Mouse (Mus musculus) kidney, postnatal 0 days (tissue): ENCODE measurements at regions not wholly inside any gene's neighbourhood (a gene's known extent, or its start where the extent isn't known, plus 50 kb on each side); places are given as distances from the start of the nearest gene placed in this dataset.
A peak's percentile ranks its signal among the peaks of the same experiment; 100 is the strongest.

Source experiments
- ATAC-seq: fragments of 200-750 bp; cut with Nextera tagmentation; replicated peaks from 2 replicates; pipeline ENCODE4 v1.8.0; 2017; ENCODE audit warnings: low read depth, moderate number of reproducible peaks, moderate TSS enrichment, moderate library complexity; ENCODE audit not compliant: low FRiP score
- DNase-seq: peaks from one replicate; pipeline ENCODE4 v3.0.0-alpha.2; 2016; ENCODE audit warnings: low spot score
- H3K27ac ChIP-seq: fragments of 300-500 bp; sonication (generic); 2 replicates; pipeline ENCODE4 v1.5.1; 2014; ENCODE audit warnings: mild to moderate bottlenecking
- H3K27me3 ChIP-seq: fragments of 300-500 bp; sonication (generic); 2 replicates; pipeline ENCODE4 v1.6.1; 2014; ENCODE audit warnings: low read length, mixed read lengths; ENCODE audit not compliant: insufficient read depth
- H3K36me3 ChIP-seq: fragments of 300-500 bp; sonication (generic); 2 replicates; pipeline ENCODE4 v1.6.1; 2014; ENCODE audit warnings: low read length, mixed read lengths; ENCODE audit not compliant: insufficient read depth
- H3K4me1 ChIP-seq: fragments of 300-500 bp; sonication (generic); replicated peaks from 2 replicates; pipeline ENCODE4 v1.6.1; 2014; ENCODE audit warnings: antibody characterized with exemption, low read length, mixed read lengths; ENCODE audit not compliant: insufficient read depth
- H3K4me2 ChIP-seq: fragments of 300-500 bp; sonication (generic); 2 replicates; pipeline ENCODE4 v1.6.1; 2014; ENCODE audit warnings: mild to moderate bottlenecking, low read length, moderate library complexity, mixed read lengths
- H3K4me3 ChIP-seq: fragments of 300-500 bp; sonication (generic); replicated peaks from 2 replicates; pipeline ENCODE4 v1.5.1; 2014; ENCODE audit warnings: low read depth, low read length
- H3K9ac ChIP-seq: fragments of 300-500 bp; sonication (generic); 2 replicates; pipeline ENCODE4 v1.6.1; 2014; ENCODE audit warnings: low read depth, low read length
- H3K9me3 ChIP-seq: fragments of 300-500 bp; sonication (generic); replicated peaks from 2 replicates; pipeline ENCODE4 v1.6.1; 2016; ENCODE audit warnings: low read length, inconsistent platforms, mixed read lengths
- CTCF ChIP-seq: IDR thresholded peaks from 2 replicates; pipeline ENCODE4 v1.5.1; 2016; ENCODE audit warnings: antibody characterized with exemption, low read depth, mild to moderate bottlenecking, moderate library complexity
- WGBS: fragments of 180-500 bp; shearing (Covaris S2); extraction: QIAGEN DNeasy Blood & Tissue Kit; methylation state at CpG from one replicate; pipeline ENCODE4 v1.1.7; 2014; 5-methylcytosine and 5-hydroxymethylcytosine counted together

GRCm38 (mm10) chr5:64500413-64500812 is 302.8 kb upstream of the Klf3 start:
- no peaks in the 10 kb centered on the region for H3K9me3 ChIP-seq
- peaks cover 10% of the 10 kb centered on the region; the same call in 1 of the 2 replicates for H3K4me1 ChIP-seq
- no peaks in the 10 kb centered on the region for H3K36me3 ChIP-seq
- no peak for TF ChIP-seq CTCF
- H3K27me3 ChIP-seq = no peaks in the 10 kb centered on the region
- no peak overlapping the region for H3K4me3 ChIP-seq
- ATAC-seq = no peak
- no peak overlapping the region for H3K9ac ChIP-seq
- H3K27ac ChIP-seq = no peak overlapping the region
- H3K4me2 ChIP-seq = no peak overlapping the region
- 52% methylated on average over 8 of the region's 8 CpGs for WGBS
- DNase-seq = no peak

- ATAC-seq = no peak
Measured at GRCm38 (mm10) chr5:64500866-64501265, 302.3 kb upstream of the Klf3 start.

GRCm38 (mm10) chr5:64501746-64502145 is 301.4 kb upstream of the Klf3 start:
- Histone ChIP-seq H3K4me1 (peaks cover 13% of the 10 kb centered on the region; the same call in 1 of the 2 replicates), H3K4me3 (no peak overlapping the region), H3K27me3 (no peaks in the 10 kb centered on the region), H3K9ac (no peak overlapping the region), H3K9me3 (no peaks in the 10 kb centered on the region), H3K4me2 (no peak overlapping the region), H3K36me3 (no peaks in the 10 kb centered on the region), H3K27ac (no peak overlapping the region)
- 76% methylated on average over 5 of the region's 5 CpGs for WGBS
- TF ChIP-seq CTCF = no peak
- DNase-seq (no peak), ATAC-seq (no peak)

More at GRCm38 (mm10) chr5:64500866-64501265, 302.3 kb upstream of the Klf3 start:
- Histone ChIP-seq H3K4me1 (peaks cover 13% of the 10 kb centered on the region; the same call in 1 of the 2 replicates), H3K27ac (no peak overlapping the region), H3K27me3 (no peaks in the 10 kb centered on the region), H3K9ac (no peak overlapping the region), H3K4me3 (no peak overlapping the region), H3K9me3 (no peaks in the 10 kb centered on the region), H3K36me3 (no peaks in the 10 kb centered on the region), H3K4me2 (no peak overlapping the region)
- no peak for TF ChIP-seq CTCF
- no peak for DNase-seq
- 71% methylated on average over 4 of the region's 4 CpGs for WGBS

GRCm38 (mm10) chr5:64503514-64503913 is 299.7 kb upstream of the Klf3 start:
- no peak overlapping the region for H3K4me3 ChIP-seq
- 25% methylated on average over 4 of the region's 4 CpGs for WGBS
- H3K4me1 ChIP-seq = peaks cover 13% of the 10 kb centered on the region; the same call in 1 of the 2 replicates
- H3K27me3 ChIP-seq = no peaks in the 10 kb centered on the region
- ATAC-seq (no peak), DNase-seq (no peak)
- TF ChIP-seq CTCF = no peak
- no peak overlapping the region for H3K4me2 ChIP-seq
- no peak overlapping the region; the same call in 1 of the 2 replicates for H3K27ac ChIP-seq
- no peaks in the 10 kb centered on the region for H3K36me3 ChIP-seq
- H3K9me3 ChIP-seq = no peaks in the 10 kb centered on the region
- H3K9ac ChIP-seq = no peak overlapping the region

- TF ChIP-seq CTCF = no peak
- peaks cover 13% of the 10 kb centered on the region; the same call in 1 of the 2 replicates for H3K4me1 ChIP-seq
- no peaks in the 10 kb centered on the region for H3K9me3 ChIP-seq
- H3K4me2 ChIP-seq = no peak overlapping the region
- DNase-seq = no peak
- H3K27ac ChIP-seq = peak overlapping the region; percentile 89; the same call in 1 of the 2 replicates
- no peak overlapping the region for H3K4me3 ChIP-seq
- no peaks in the 10 kb centered on the region for H3K36me3 ChIP-seq
- H3K9ac ChIP-seq = 0 out of 2 replicates have a peak overlapping the region, but pooled peaks have one; percentile 8
- 65% methylated on average over 6 of the region's 6 CpGs for WGBS
- no peak for ATAC-seq
- H3K27me3 ChIP-seq = no peaks in the 10 kb centered on the region
Measured at GRCm38 (mm10) chr5:64504507-64504906, 298.7 kb upstream of the Klf3 start.

- Histone ChIP-seq H3K9ac (peak overlapping the region; percentile 19; the same call in 1 of the 2 replicates), H3K27ac (peak overlapping the region; percentile 89), H3K4me3 (peak overlapping the region; percentile 19), H3K4me2 (peak overlapping the region; percentile 58), H3K9me3 (no peaks in the 10 kb centered on the region), H3K36me3 (no peaks in the 10 kb centered on the region), H3K27me3 (no peaks in the 10 kb centered on the region), H3K4me1 (peaks cover 13% of the 10 kb centered on the region; the same call in 1 of the 2 replicates)
- DNase-seq = peak; percentile 89
- ATAC-seq = peak; percentile 92
- 2% methylated on average over 17 of the region's 17 CpGs for WGBS
- peak; percentile 2; the same call in 1 of the 2 replicates for TF ChIP-seq CTCF
Measured at GRCm38 (mm10) chr5:64505227-64505834, 297.9 kb upstream of the Klf3 start.
